ENCODE assay signal across 10 mouse cellular contexts in the genomic region with DNA sequence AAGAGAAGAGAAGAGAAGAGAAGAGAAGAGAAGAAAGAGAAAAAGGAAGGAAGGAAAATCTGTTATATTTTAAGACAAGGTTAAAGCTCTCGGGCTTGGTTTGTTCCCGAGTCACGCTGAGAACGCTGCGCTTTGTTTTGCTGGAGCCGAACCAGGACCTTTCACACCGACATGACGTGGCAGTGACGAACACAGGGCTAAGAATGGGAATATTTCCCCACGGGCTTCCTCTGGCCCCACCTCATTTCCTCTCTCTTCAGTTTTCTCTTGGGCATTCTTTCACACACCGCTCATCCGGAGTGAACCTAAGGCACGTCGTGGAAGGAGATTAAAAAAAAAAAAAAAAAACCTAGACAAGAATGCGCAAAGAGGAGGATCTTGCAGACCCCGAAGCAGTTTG. TPM values are rescaled to one million over a fixed set of nuclear protein-coding genes. Genes with fewer than 3 reads are reported as not detected.
DNase-seq lines count a peak whose midpoint lies in the region; ATAC-seq and TF ChIP-seq lines count a peak whose summit lies in the region.
"Had no signal": no experiment of that assay in that cellular context is flagged by ENCODE, and none has a peak within 500 bp of the region (broad histone marks: within the 10 kb centered on the region; RNA-seq: fewer than 3 reads in every experiment).

No protein-coding gene starts in this region.

- DNase-seq in gastrocnemius, adult 2 months = peak; percentile 57
- no peak for DNase-seq in gastrocnemius, postnatal 4 days (ENCODE audit: low spot score in 2 of 2)
- peak; percentile 33 for DNase-seq in adrenal gland, postnatal 25 days
- peak; percentile 79 for DNase-seq in lung, embryonic 14.5 days
- DNase-seq in layer of hippocampus, adult 8-10 months (ENCODE audit: low spot score in 2 of 2) = no peak
- DNase-seq in left cerebral cortex, adult 9 months (ENCODE audit: low spot score in 2 of 2) = no peak

- peak overlapping the region; percentile 85 for H3K27ac ChIP-seq in gastrocnemius, adult 2 months
- H3K27ac ChIP-seq in lung, embryonic 14.5 days (ENCODE audit: low read depth) = peak overlapping the region; percentile 54; the same call in 1 of the 2 replicates
- H3K27ac ChIP-seq in forebrain, embryonic 16.5 days (ENCODE audit: low read length) = no peak overlapping the region
- H3K27ac ChIP-seq: midbrain, embryonic 13.5 days; stomach, embryonic 15.5 days had no signal

- no peaks in the 10 kb centered on the region for H3K9me3 ChIP-seq in lung, embryonic 14.5 days (ENCODE audit: low read depth, low read length)
- no peaks in the 10 kb centered on the region for H3K9me3 ChIP-seq in forebrain, embryonic 16.5 days (ENCODE audit: control insufficient read depth, low read length)
- H3K9me3 ChIP-seq: midbrain, embryonic 13.5 days; stomach, embryonic 15.5 days had no signal

- intact Hi-C loops in gastrocnemius, adult 2 months (cut with DNase I) = no loop called here

- H3K36me3 ChIP-seq in lung, embryonic 14.5 days (ENCODE audit: insufficient read depth) = peaks cover 12% of the 10 kb centered on the region; the same call in 1 of the 2 replicates
- H3K36me3 ChIP-seq in forebrain, embryonic 16.5 days (ENCODE audit: control insufficient read depth, insufficient read depth) = no peaks in the 10 kb centered on the region
- H3K36me3 ChIP-seq: stomach, embryonic 15.5 days had no signal

- H3K27me3 ChIP-seq in lung, embryonic 14.5 days (ENCODE audit: insufficient read depth, low read length) = no peaks in the 10 kb centered on the region
- no peaks in the 10 kb centered on the region for H3K27me3 ChIP-seq in forebrain, embryonic 16.5 days (replicated peaks; ENCODE audit: control insufficient read depth, insufficient read depth, low read length)
- H3K27me3 ChIP-seq: midbrain, embryonic 13.5 days; stomach, embryonic 15.5 days had no signal

- no peak for TF ChIP-seq CTCF in gastrocnemius, adult 2 months (IDR thresholded peaks at IDR 0.05)
- no peak for TF ChIP-seq CTCF in lung, embryonic 14.5 days (IDR thresholded peaks at IDR 0.05; ENCODE audit: low read depth)

- no peaks in the 10 kb centered on the region for H3K4me1 ChIP-seq in lung, embryonic 14.5 days (ENCODE audit: insufficient read depth)
- H3K4me1 ChIP-seq in forebrain, embryonic 16.5 days (replicated peaks; ENCODE audit: control insufficient read depth, insufficient read depth, low read length) = no peaks in the 10 kb centered on the region
- H3K4me1 ChIP-seq: midbrain, embryonic 13.5 days; stomach, embryonic 15.5 days had no signal

- H3K9ac ChIP-seq in lung, embryonic 14.5 days = no peak overlapping the region
- H3K9ac ChIP-seq in forebrain, embryonic 16.5 days (replicated peaks; ENCODE audit: low read depth, low read length) = no peak overlapping the region
- H3K9ac ChIP-seq: midbrain, embryonic 13.5 days; stomach, embryonic 15.5 days had no signal

- H3K4me3 ChIP-seq in gastrocnemius, adult 2 months = peak overlapping the region; percentile 59
- no peak overlapping the region for H3K4me3 ChIP-seq in lung, embryonic 14.5 days (ENCODE audit: low read depth, low read length)
- H3K4me3 ChIP-seq in forebrain, embryonic 16.5 days (replicated peaks; ENCODE audit: low read length) = no peak overlapping the region
- H3K4me3 ChIP-seq: midbrain, embryonic 13.5 days; stomach, embryonic 15.5 days had no signal

- peak overlapping the region; percentile 33 for H3K4me2 ChIP-seq in lung, embryonic 14.5 days
- no peak overlapping the region for H3K4me2 ChIP-seq in forebrain, embryonic 16.5 days (ENCODE audit: low read length)
- H3K4me2 ChIP-seq: midbrain, embryonic 13.5 days; stomach, embryonic 15.5 days had no signal

- ATAC-seq in hematopoietic stem cell, adult 5-6 weeks (replicated peaks in 1 of 2; ENCODE audit: insufficient read depth in 1 of 2, low FRiP score in 2 of 2, low TSS enrichment in 1 of 2, low read depth in 1 of 2, poor library complexity in 2 of 2, severe bottlenecking in 2 of 2) = peak; percentile 29 to 37; a peak in 2 of 4 replicates
- ATAC-seq in lung, embryonic 14.5 days (ENCODE audit: insufficient read depth) = peak; percentile 50; the same call in 1 of the 2 replicates
- ATAC-seq in forebrain, embryonic 16.5 days = no peak
- ATAC-seq: midbrain, embryonic 13.5 days had no signal

- WGBS in lung, embryonic 14.5 days = 40% methylated on average over 16 of the region's 16 CpGs
- WGBS in forebrain, embryonic 16.5 days = 75% methylated on average over 16 of the region's 16 CpGs

RNA-seq across cellular contexts. Expression of a gene that starts 28.7 kb away (rescaled TPM):
- total RNA-seq in gastrocnemius, adult 2 months (2021) = 10 to 100 TPM in 1 of 2 experiments, 1 to 10 TPM in 1; 5.8 to 10.5 TPM
- total RNA-seq in gastrocnemius, postnatal 4 days (2021) = 10 to 100 TPM; 35.0 to 37.0 TPM
- 38.2 and 38.7 TPM in 2 replicates for total RNA-seq in adrenal gland, postnatal 25 days (2021)
- 0.38 and 0.89 TPM in 2 replicates for total RNA-seq in hematopoietic stem cell, adult 5-6 weeks (2017)
- polyA plus RNA-seq in lung, embryonic 14.5 days (2014; fragmentation: Nextera tagmentation; extraction: Ambion mirVana) = 136 and 144 TPM in 2 replicates
- 46.1 and 61.4 TPM in 2 replicates for polyA plus RNA-seq in forebrain, embryonic 16.5 days (2015; fragmentation: Nextera tagmentation; extraction: Ambion mirVana)
- 10 to 100 TPM; 36.2 to 45.3 (median 40.6) TPM for total RNA-seq in layer of hippocampus, adult 8-10 months (2022)

Comparison
In these comparisons a context has a peak if more than half of its experiments do, and no peak if none do; other contexts are left out.
1. DNase-seq: peak in gastrocnemius, adult 2 months (single experiment), adrenal gland, postnatal 25 days (single experiment) and lung, embryonic 14.5 days (single experiment); none in gastrocnemius, postnatal 4 days (0 of 2), layer of hippocampus, adult 8-10 months (0 of 2) and left cerebral cortex, adult 9 months (0 of 2).